Mouse (Mus musculus) activated CD4-positive, CD25-positive, alpha-beta regulatory T cell, adult 4 months (primary cell): ENCODE measurements around the gene Fam229a. TPM values are rescaled to one million over a fixed set of nuclear protein-coding genes. Genes with fewer than 3 reads are reported as not detected.
A peak's percentile ranks its signal among the peaks of the same experiment; 100 is the strongest.
"Not testable (repeated sequence)": the region's sequence is repeated elsewhere in the genome, so short reads cannot be mapped to it uniquely, and the experiment has no call there.

Experiments used
- ATAC-seq: one replicate; pipeline ENCODE4 v1.8.0; 2017
- polyA plus RNA-seq, 2 experiments: library from polyadenylated mRNA; unstranded; fragments of 100-300 nt; shearing (Covaris generic); gene quantifications; one replicate each; pipeline ENCODE4 v1.2.1; 2017

Gene Fam229a
- polyA plus RNA-seq, 2 experiments from 2014 or later = not detected

GRCm38 (mm10) chr4:129525338-129525737 is 34.3 kb downstream of the Fam229a start:
- ATAC-seq = peak; percentile 73

GRCm38 (mm10) chr4:129525889-129526288 is 34.9 kb downstream of the Fam229a start:
- ATAC-seq = no peak

GRCm38 (mm10) chr4:129528901-129529300 is 37.9 kb downstream of the Fam229a start:
- not testable (repeated sequence) for ATAC-seq

GRCm38 (mm10) chr4:129540012-129540411 is 49.0 kb downstream of the Fam229a start:
- ATAC-seq = no peak

Other genes starting within 250 kb of the Fam229a start
- under 1 TPM; 0.20 TPM for gene C77080, start 229.8 kb upstream of the Fam229a start, polyA plus RNA-seq
- under 1 TPM; 0.46 to 0.48 TPM for gene Sync, start 203.6 kb upstream of the Fam229a start, polyA plus RNA-seq
- 100 to 1,000 TPM; 309 to 413 TPM for gene Rbbp4, start 155.8 kb upstream of the Fam229a start, polyA plus RNA-seq
- 100 to 1,000 TPM; 117 TPM for gene Zbtb8os, start 155.5 kb upstream of the Fam229a start, polyA plus RNA-seq
- 1 to 10 TPM; 4.4 to 5.3 TPM for gene Zbtb8a, start 113.1 kb upstream of the Fam229a start, polyA plus RNA-seq
- gene Zbtb8b, start 50.3 kb upstream of the Fam229a start, polyA plus RNA-seq = not detected
- 10 to 100 TPM; 22.7 to 24.8 TPM for gene Bsdc1, start 29.6 kb upstream of the Fam229a start, polyA plus RNA-seq
- gene Tssk3, start 168 bp upstream of the Fam229a start, polyA plus RNA-seq = not detected
- 1 to 10 TPM; 3.6 to 3.8 TPM for gene Marcksl1, start 22.4 kb downstream of the Fam229a start, polyA plus RNA-seq
- 100 to 1,000 TPM; 225 to 283 TPM for gene Hdac1, start 51.5 kb downstream of the Fam229a start, polyA plus RNA-seq
- 1,000 to 10,000 TPM; 1,301 to 1,674 TPM for gene Lck, start 82.5 kb downstream of the Fam229a start, polyA plus RNA-seq
- 1 to 10 TPM; 1.3 to 1.6 TPM for gene Fam167b, start 87.4 kb downstream of the Fam229a start, polyA plus RNA-seq
- 100 to 1,000 TPM; 377 to 435 TPM for gene Eif3i, start 109.5 kb downstream of the Fam229a start, polyA plus RNA-seq
- 100 to 1,000 TPM; 296 to 341 TPM for gene Tmem234, start 109.5 kb downstream of the Fam229a start, polyA plus RNA-seq
- gene Dcdc2b, start 123.1 kb downstream of the Fam229a start, polyA plus RNA-seq = 1 to 10 TPM; 2.9 to 3.3 TPM
- 10 to 100 TPM; 48.2 to 51.8 TPM for gene Iqcc, start 127.9 kb downstream of the Fam229a start, polyA plus RNA-seq
- 10 to 100 TPM; 36.2 to 40.4 TPM for gene Ccdc28b, start 132.8 kb downstream of the Fam229a start, polyA plus RNA-seq
- 10 to 100 TPM; 21.0 to 33.3 TPM for gene Txlna, start 149.9 kb downstream of the Fam229a start, polyA plus RNA-seq
- gene Kpna6, start 181.6 kb downstream of the Fam229a start, polyA plus RNA-seq = 10 to 100 TPM in 1 of 2 experiments, 1 to 10 TPM in 1; 7.4 to 11.2 TPM
- 10 to 100 TPM in 1 of 2 experiments, 1 to 10 TPM in 1; 7.6 to 15.6 TPM for gene Tmem39b, start 205.6 kb downstream of the Fam229a start, polyA plus RNA-seq